Mouse (Mus musculus) myocyte (in vitro differentiated cells): ENCODE measurements around the gene 1700020D05Rik. TPM values are rescaled to one million over a fixed set of nuclear protein-coding genes. Genes with fewer than 3 reads are reported as not detected.
A peak's percentile ranks its signal among the peaks of the same experiment; 100 is the strongest.

Experiments used
- H3K27me3 ChIP-seq: one replicate; pipeline ENCODE4 v1.6.1; 2011; ENCODE audit not compliant: control insufficient read depth, insufficient read depth, insufficient read length
- H3K36me3 ChIP-seq: one replicate; pipeline ENCODE4 v1.6.1; 2011; ENCODE audit not compliant: control insufficient read depth, insufficient read depth
- H3K4me2 ChIP-seq: one replicate; pipeline ENCODE4 v1.6.1; 2011; ENCODE audit warnings: low read depth, control low read depth
- H3K4me3 ChIP-seq: one replicate; pipeline ENCODE4 v1.5.1; 2011; ENCODE audit warnings: mild to moderate bottlenecking, control low read depth, moderate library complexity
- H3K79me2 ChIP-seq: one replicate; pipeline ENCODE4 v1.6.1; 2011; ENCODE audit not compliant: control insufficient read depth, insufficient read depth
- H3ac ChIP-seq: one replicate; pipeline ENCODE4 v1.6.1; 2011; ENCODE audit not compliant: control insufficient read depth, insufficient read length
- CEBPB ChIP-seq: IDR thresholded peaks from 2 replicates; pipeline ENCODE4 v1.6.1; 2011; ENCODE audit warnings: mild to moderate bottlenecking, moderate library complexity; ENCODE audit not compliant: poor library complexity, insufficient read depth, severe bottlenecking
- E2F4 ChIP-seq: IDR thresholded peaks from one replicate; pipeline ENCODE4 v1.6.1; 2011; ENCODE audit warnings: mild to moderate bottlenecking, control low read depth, moderate library complexity; ENCODE audit not compliant: insufficient read depth
- MAX ChIP-seq: IDR thresholded peaks from one replicate; pipeline ENCODE4 v1.6.1; 2011; ENCODE audit warnings: low read depth, mild to moderate bottlenecking, control low read depth
- MYOD1 ChIP-seq, 3 experiments: IDR thresholded peaks; one replicate each; pipeline ENCODE4 v1.6.1; 2011; ENCODE audit warnings: control low read depth in 2 of 3, low read depth in 2 of 3, mild to moderate bottlenecking in 2 of 3, moderate library complexity in 1 of 3; ENCODE audit not compliant: insufficient read length in 2 of 3, control insufficient read depth in 1 of 3
- MYOG ChIP-seq, 3 experiments: IDR thresholded peaks; one replicate each; pipeline ENCODE4 v1.6.1; 2011; ENCODE audit warnings: control low read depth in 2 of 3, low read depth in 2 of 3, mild to moderate bottlenecking in 2 of 3; ENCODE audit not compliant: insufficient read length in 2 of 3, control insufficient read depth in 1 of 3, insufficient read depth in 1 of 3
- POLR2A ChIP-seq: IDR thresholded peaks from one replicate; pipeline ENCODE4 v1.6.1; 2011; ENCODE audit warnings: low read depth, mild to moderate bottlenecking, control low read depth, moderate library complexity; ENCODE audit not compliant: insufficient read length
- POLR2AphosphoS2 ChIP-seq: IDR thresholded peaks from one replicate; pipeline ENCODE4 v1.6.1; 2011; ENCODE audit warnings: low read depth, control low read depth; ENCODE audit not compliant: insufficient read length
- REST ChIP-seq: IDR thresholded peaks from one replicate; pipeline ENCODE4 v1.6.1; 2011; ENCODE audit warnings: mild to moderate bottlenecking, control low read depth, moderate library complexity; ENCODE audit not compliant: insufficient read depth, insufficient read length
- SRF ChIP-seq: IDR thresholded peaks from one replicate; pipeline ENCODE4 v1.6.1; 2011; ENCODE audit warnings: low read depth; ENCODE audit not compliant: control insufficient read depth, insufficient read length
- TCF12 ChIP-seq: IDR thresholded peaks from one replicate; pipeline ENCODE4 v1.6.1; 2011; ENCODE audit warnings: mild to moderate bottlenecking, control low read depth; ENCODE audit not compliant: poor library complexity, insufficient read depth, severe bottlenecking
- TCF3 ChIP-seq: IDR thresholded peaks from one replicate; pipeline ENCODE4 v1.6.1; 2011; ENCODE audit warnings: low read depth, control low read depth; ENCODE audit not compliant: insufficient read length
- USF1 ChIP-seq: IDR thresholded peaks from one replicate; pipeline ENCODE4 v1.6.1; 2011; ENCODE audit warnings: low read depth, mild to moderate bottlenecking, control low read depth, moderate library complexity
- polyA plus RNA-seq: library from polyadenylated mRNA; unstranded; fragments of >200 nt; fragmentation: generic; extraction: Trizol; gene quantifications from one replicate; pipeline ENCODE4 v1.2.1, GENCODE M21; 2012; ENCODE audit warnings: missing spikeins

The 1700020D05Rik gene
- polyA plus RNA-seq, 1 experiment = 0.17 TPM

- TF ChIP-seq POLR2A (peak; percentile 78), POLR2AphosphoS2 (peak; percentile 90), CEBPB (no peak), MYOD1 (IDR thresholded peaks at IDR 0.05; ENCODE audit: control insufficient read depth in 1 of 3, insufficient read length in 2 of 3, low read depth in 2 of 3) (no peak), MYOG (IDR thresholded peaks at IDR 0.05; ENCODE audit: control insufficient read depth in 1 of 3, insufficient read depth in 1 of 3, insufficient read length in 2 of 3, low read depth in 2 of 3) (peak in 1 of 3 experiments; percentile 20), TCF12 (no peak), TCF3 (no peak), REST (no peak)
- H3K27me3 ChIP-seq = no peaks in the 10 kb centered on the region
- peak within 1 kb of the TSS; percentile 95 for H3K4me2 ChIP-seq
- peak within 1 kb of the TSS; percentile 62 for H3K4me3 ChIP-seq
- peaks cover 5% of the 10 kb centered on the region for H3K36me3 ChIP-seq
- H3K79me2 ChIP-seq = peaks cover 19% of the 10 kb centered on the region
- peak within 1 kb of the TSS; percentile 75 for H3ac ChIP-seq
These were observed 29.9 kb downstream of the 1700020D05Rik start, which contains the start of gene Efemp2 for GRCm38 (mm10) chr19:5473720-5474119. Gene Efemp2, plus strand, starts transcription at chr19:5473954.

DNA sequence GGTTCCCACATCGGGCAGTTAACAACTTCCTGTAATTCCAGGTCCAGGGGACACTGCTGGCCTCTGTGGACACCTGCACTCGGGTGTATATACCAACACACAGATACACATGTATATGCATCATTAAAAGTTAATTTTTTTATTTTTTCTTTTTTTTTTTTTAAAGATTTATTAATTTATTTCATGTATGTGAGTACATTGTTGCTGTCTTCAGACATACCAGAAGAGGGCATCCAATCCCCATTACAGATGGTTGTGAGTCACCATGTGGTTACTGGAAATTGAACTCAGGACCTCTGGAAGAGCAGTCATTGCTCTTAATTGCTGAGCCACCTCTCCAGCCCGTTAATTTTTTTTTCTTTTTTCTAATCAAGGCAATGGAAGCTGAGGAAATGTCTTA is 30.7 kb downstream of the 1700020D05Rik start:
- Histone ChIP-seq H3K36me3 (no peaks in the 10 kb centered on the region), H3K4me3 (peak overlapping the region; percentile 62), H3K79me2 (peaks cover 19% of the 10 kb centered on the region), H3ac (no peak overlapping the region), H3K4me2 (peak overlapping the region; percentile 95), H3K27me3 (no peaks in the 10 kb centered on the region)
- TF ChIP-seq MYOD1 (IDR thresholded peaks at IDR 0.05; ENCODE audit: control insufficient read depth in 1 of 3, insufficient read length in 2 of 3, low read depth in 2 of 3) = no peak
- TF ChIP-seq MAX = no peak
- TF ChIP-seq E2F4 = no peak
- TF ChIP-seq REST = no peak
- TF ChIP-seq CEBPB = no peak

- no peak overlapping the region for H3K4me2 ChIP-seq
- H3K4me3 ChIP-seq = no peak overlapping the region
- no peak for TF ChIP-seq MAX
- no peak for TF ChIP-seq TCF12
- peaks cover 1% of the 10 kb centered on the region for H3K36me3 ChIP-seq
- no peaks in the 10 kb centered on the region for H3K27me3 ChIP-seq
- H3ac ChIP-seq = no peak overlapping the region
- peaks cover 19% of the 10 kb centered on the region for H3K79me2 ChIP-seq
These were observed 31.7 kb downstream of the 1700020D05Rik start for GRCm38 (mm10) chr19:5471846-5472245.

GRCm38 (mm10) chr19:5468374-5468773 is 35.2 kb downstream of the 1700020D05Rik start, which contains the start of gene Ctsw:
Gene Ctsw, minus strand, starts transcription at chr19:5468507.
- Histone ChIP-seq H3K79me2 (no peaks in the 10 kb centered on the region), H3K4me2 (no peak within 1 kb of the TSS), H3ac (no peak within 1 kb of the TSS), H3K4me3 (no peak within 1 kb of the TSS), H3K36me3 (peaks cover 18% of the 10 kb centered on the region), H3K27me3 (no peaks in the 10 kb centered on the region)
- TF ChIP-seq REST (no peak), MYOD1 (IDR thresholded peaks at IDR 0.05; ENCODE audit: control insufficient read depth in 1 of 3, insufficient read length in 2 of 3, low read depth in 2 of 3) (peak in 1 of 3 experiments; percentile 4), POLR2A (peak; percentile 20), MAX (no peak), CEBPB (no peak), E2F4 (no peak), TCF3 (no peak), MYOG (IDR thresholded peaks at IDR 0.05; ENCODE audit: control insufficient read depth in 1 of 3, insufficient read depth in 1 of 3, insufficient read length in 2 of 3, low read depth in 2 of 3) (no peak), POLR2AphosphoS2 (peak; percentile 58), SRF (no peak), USF1 (no peak), TCF12 (no peak)

DNA sequence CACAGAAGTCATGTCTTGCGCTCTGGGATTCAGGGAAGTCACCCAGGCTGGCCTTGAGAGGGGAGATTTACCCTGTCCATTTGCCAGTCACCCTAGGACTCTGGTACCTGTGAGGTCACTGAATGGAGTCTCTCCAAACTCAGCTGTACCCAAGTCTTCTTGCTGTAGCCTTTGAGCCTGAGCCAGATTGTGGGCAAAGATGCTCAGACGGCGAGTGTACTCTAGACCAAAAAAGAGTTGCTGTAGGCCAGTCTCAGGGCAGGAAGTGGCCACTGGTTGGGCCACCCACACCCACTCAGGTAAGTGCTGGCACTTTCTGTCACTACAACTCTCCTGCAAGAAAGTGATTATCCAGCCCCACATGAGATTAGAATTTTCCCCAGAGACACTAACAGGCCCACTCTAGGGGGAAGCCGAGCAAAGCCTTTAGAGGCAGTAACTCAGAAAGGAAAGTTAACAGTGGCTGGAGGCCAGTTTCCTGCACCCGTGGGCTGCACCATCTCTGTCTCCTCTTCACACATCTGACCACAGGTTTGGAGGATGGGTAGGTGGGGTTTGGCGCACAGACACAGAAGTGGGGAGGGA is 36.6 kb downstream of the 1700020D05Rik start:
- Histone ChIP-seq H3K36me3 (peaks cover 24% of the 10 kb centered on the region), H3K79me2 (peaks cover under 1% of the 10 kb centered on the region), H3K4me3 (no peak overlapping the region), H3K27me3 (no peaks in the 10 kb centered on the region), H3K4me2 (no peak overlapping the region), H3ac (no peak overlapping the region)
- TF ChIP-seq TCF12 (no peak), MYOG (IDR thresholded peaks at IDR 0.05; ENCODE audit: control insufficient read depth in 1 of 3, insufficient read depth in 1 of 3, insufficient read length in 2 of 3, low read depth in 2 of 3) (no peak), CEBPB (no peak), POLR2A (no peak), MYOD1 (IDR thresholded peaks at IDR 0.05; ENCODE audit: control insufficient read depth in 1 of 3, insufficient read length in 2 of 3, low read depth in 2 of 3) (no peak), POLR2AphosphoS2 (no peak), TCF3 (no peak), MAX (no peak)

- peaks cover 24% of the 10 kb centered on the region for H3K36me3 ChIP-seq
- H3K27me3 ChIP-seq = no peaks in the 10 kb centered on the region
- H3ac ChIP-seq = no peak overlapping the region
- H3K79me2 ChIP-seq = peaks cover 16% of the 10 kb centered on the region
- no peak overlapping the region for H3K4me2 ChIP-seq
- H3K4me3 ChIP-seq = no peak overlapping the region
- TF ChIP-seq POLR2AphosphoS2 (no peak), TCF3 (no peak), MYOD1 (IDR thresholded peaks at IDR 0.05; ENCODE audit: control insufficient read depth in 1 of 3, insufficient read length in 2 of 3, low read depth in 2 of 3) (no peak), E2F4 (no peak)
These were observed 38.5 kb downstream of the 1700020D05Rik start for GRCm38 (mm10) chr19:5465037-5465436.
